Mouse (Mus musculus) forebrain, embryonic 15.5 days (tissue): ENCODE results near the gene Cabp1. TPM values are rescaled to one million over a fixed set of nuclear protein-coding genes. Genes with fewer than 3 reads are reported as not detected.
"Not testable (repeated sequence)": the region's sequence is repeated elsewhere in the genome, so short reads cannot be mapped to it uniquely, and the experiment has no call there.

Experiments
- ATAC-seq: fragments of 200-750 bp; cut with Nextera tagmentation; replicated peaks from 2 replicates; pipeline ENCODE4 v1.8.0; 2017; ENCODE audit warnings: mild to moderate bottlenecking, moderate TSS enrichment, moderate library complexity
- H3K27ac ChIP-seq: fragments of 300-500 bp; sonication (generic); replicated peaks from 2 replicates; pipeline ENCODE4 v1.5.1; 2015; ENCODE audit warnings: mild to moderate bottlenecking, inconsistent platforms
- H3K27me3 ChIP-seq: fragments of 300-500 bp; sonication (generic); 2 replicates; pipeline ENCODE4 v1.6.1; 2015; ENCODE audit warnings: inconsistent platforms
- H3K36me3 ChIP-seq: fragments of 300-500 bp; sonication (generic); 2 replicates; pipeline ENCODE4 v1.6.1; 2015; ENCODE audit warnings: mild to moderate bottlenecking, inconsistent platforms
- H3K4me1 ChIP-seq: fragments of 300-500 bp; sonication (generic); 2 replicates; pipeline ENCODE4 v1.6.1; 2015; ENCODE audit warnings: inconsistent platforms
- H3K4me2 ChIP-seq: fragments of 300-500 bp; sonication (generic); replicated peaks from 2 replicates; pipeline ENCODE4 v1.6.1; 2015; ENCODE audit warnings: mild to moderate bottlenecking, inconsistent platforms
- H3K4me3 ChIP-seq: fragments of 300-500 bp; sonication (generic); 2 replicates; pipeline ENCODE4 v1.5.1; 2015; ENCODE audit warnings: mild to moderate bottlenecking, inconsistent platforms
- H3K9ac ChIP-seq: fragments of 300-500 bp; sonication (generic); replicated peaks from 2 replicates; pipeline ENCODE4 v1.6.1; 2015; ENCODE audit warnings: mild to moderate bottlenecking, inconsistent platforms
- H3K9me3 ChIP-seq: fragments of 300-500 bp; sonication (generic); 2 replicates; pipeline ENCODE4 v1.6.1; 2016; ENCODE audit warnings: inconsistent platforms
- WGBS: fragments of 180-500 bp; shearing (Covaris S2); methylation state at CpG from one replicate; pipeline ENCODE4 v1.1.7; 2015; ENCODE audit warnings: mixed read lengths; 5-methylcytosine and 5-hydroxymethylcytosine counted together
- polyA plus RNA-seq: library from polyadenylated mRNA; unstranded; fragments of >200 nt; fragmentation: Nextera tagmentation; extraction: Ambion mirVana; gene quantifications from 2 replicates; pipeline ENCODE4 v1.2.1, GENCODE M21; 2015

Gene Cabp1
- polyA plus RNA-seq, 1 experiment from 2014 or later = 9.8 TPM

DNA sequence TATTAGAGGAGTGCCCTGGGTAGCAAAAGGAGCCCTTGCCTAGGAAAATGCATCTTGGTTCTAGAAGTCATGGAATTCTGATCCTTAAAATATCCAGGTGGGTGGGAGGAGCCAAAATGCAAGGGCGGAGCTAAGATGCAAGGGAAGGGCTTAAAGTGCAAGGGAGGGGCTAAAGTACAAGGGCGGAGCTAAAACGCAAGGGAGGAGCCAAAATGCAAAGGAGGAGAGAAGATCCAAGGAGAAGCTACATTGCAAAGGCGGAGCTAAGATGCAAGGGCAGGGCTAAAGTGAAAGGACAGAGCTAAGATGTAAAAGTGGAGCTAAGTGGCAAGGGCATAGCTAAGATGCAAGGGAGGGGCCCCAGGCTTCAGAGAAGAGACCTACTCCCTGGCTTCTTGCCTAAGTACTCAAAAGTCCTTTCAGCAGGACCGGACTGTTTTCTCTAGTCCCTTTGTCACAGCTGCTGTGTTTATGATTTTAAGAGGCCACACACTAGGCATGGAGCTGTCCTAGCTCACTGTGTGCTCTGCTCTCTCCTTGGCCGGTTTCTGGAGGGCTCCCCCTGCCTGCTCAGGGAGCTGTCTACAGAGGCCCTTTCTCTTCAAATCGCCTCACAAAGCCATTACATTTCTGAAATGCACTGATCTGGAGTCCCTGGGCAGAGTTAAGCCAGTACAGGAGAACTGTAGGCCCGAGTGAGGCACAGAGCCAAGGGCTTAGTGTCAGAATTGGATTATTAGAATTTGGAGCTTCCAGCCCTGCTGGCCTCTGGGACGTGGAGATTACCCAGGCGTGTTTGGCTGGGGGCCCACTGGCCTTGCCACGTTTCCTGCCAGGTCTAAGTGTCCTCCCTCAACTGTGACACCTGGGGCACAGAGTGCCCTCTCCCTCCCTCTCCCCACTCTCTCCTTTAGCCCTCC, 28.0 kb downstream of the Cabp1 start:
- no peak overlapping the region for H3K4me3 ChIP-seq
- no peaks in the 10 kb centered on the region for H3K9me3 ChIP-seq
- no peak for ATAC-seq
- no peaks in the 10 kb centered on the region for H3K27me3 ChIP-seq
- H3K4me1 ChIP-seq = no peaks in the 10 kb centered on the region
- H3K9ac ChIP-seq = no peak overlapping the region
- WGBS = 45% methylated on average over 11 of the region's 11 CpGs
- H3K4me2 ChIP-seq = no peak overlapping the region
- H3K27ac ChIP-seq = no peak overlapping the region
- no peaks in the 10 kb centered on the region for H3K36me3 ChIP-seq

DNA sequence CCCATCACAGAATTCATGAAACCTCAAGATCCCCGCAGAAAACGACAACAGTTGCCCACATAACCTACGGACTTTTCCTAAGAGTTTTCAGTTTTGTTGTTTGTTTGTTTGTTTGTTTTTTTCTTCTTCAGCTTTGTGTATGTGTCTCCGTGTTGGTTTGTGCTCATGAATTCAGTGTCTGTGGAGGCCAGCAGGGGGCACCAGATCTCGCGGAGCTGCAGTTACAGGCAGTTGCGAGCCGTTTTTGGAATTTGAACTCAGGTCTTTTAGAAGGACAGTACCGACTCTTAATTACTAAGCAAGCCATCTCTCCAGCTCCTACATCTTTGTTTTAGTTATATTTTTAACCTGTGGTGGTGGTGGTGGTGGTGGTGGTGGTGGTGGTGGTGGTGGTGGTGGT, 28.8 kb downstream of the Cabp1 start:
- H3K27me3 ChIP-seq = no peaks in the 10 kb centered on the region
- H3K4me1 ChIP-seq = no peaks in the 10 kb centered on the region
- H3K9me3 ChIP-seq = no peaks in the 10 kb centered on the region
- WGBS = 61% methylated on average over 9 of the region's 9 CpGs
- no peak for ATAC-seq
- H3K36me3 ChIP-seq = no peaks in the 10 kb centered on the region
- H3K9ac ChIP-seq = no peak overlapping the region
- H3K4me2 ChIP-seq = no peak overlapping the region
- no peak overlapping the region for H3K27ac ChIP-seq
- H3K4me3 ChIP-seq = no peak overlapping the region

- WGBS = 79% methylated on average over 4 of the region's 4 CpGs
- H3K27ac ChIP-seq, H3K4me1 ChIP-seq, H3K9me3 ChIP-seq, H3K36me3 ChIP-seq, H3K27me3 ChIP-seq, ATAC-seq, H3K4me2 ChIP-seq, H3K9ac ChIP-seq, H3K4me3 ChIP-seq: not testable (repeated sequence)
Measured at GRCm38 (mm10) chr5:115164446-115164845, 29.7 kb downstream of the Cabp1 start.

DNA sequence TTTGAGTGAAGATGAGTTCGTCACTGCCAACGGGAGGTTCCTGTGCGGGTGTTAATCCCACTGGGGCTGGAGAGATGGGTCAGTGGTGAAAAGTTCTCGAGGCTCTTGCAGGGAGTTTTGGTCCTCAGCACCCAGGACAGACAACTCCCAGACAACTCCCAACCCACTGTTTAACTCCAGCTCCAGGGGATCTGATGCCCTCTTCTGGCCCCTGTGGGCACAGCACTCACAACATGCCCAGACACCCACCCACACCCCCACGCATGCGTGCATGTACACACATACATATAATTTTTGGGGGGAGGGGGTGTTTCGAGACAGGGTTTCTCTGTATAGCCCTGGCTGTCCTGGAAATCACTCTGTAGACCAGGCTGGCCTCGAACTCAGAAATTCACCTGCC, 30.6 kb downstream of the Cabp1 start:
- Histone ChIP-seq H3K27me3 (no peaks in the 10 kb centered on the region), H3K27ac (no peak overlapping the region), H3K4me2 (no peak overlapping the region), H3K4me3 (no peak overlapping the region), H3K9me3 (no peaks in the 10 kb centered on the region), H3K36me3 (no peaks in the 10 kb centered on the region), H3K4me1 (peaks cover 5% of the 10 kb centered on the region; the same call in 1 of the 2 replicates), H3K9ac (no peak overlapping the region)
- no peak for ATAC-seq
- WGBS = 43% methylated on average over 8 of the region's 8 CpGs

GRCm38 (mm10) chr5:115161940-115162279, 32.3 kb downstream of the Cabp1 start:
- H3K27me3 ChIP-seq, H3K4me3 ChIP-seq, H3K4me2 ChIP-seq, H3K9ac ChIP-seq, H3K9me3 ChIP-seq, H3K27ac ChIP-seq, H3K36me3 ChIP-seq, ATAC-seq: not testable (repeated sequence)
- WGBS = 54% methylated on average over 1 of the region's 1 CpGs
- peaks cover 12% of the 10 kb centered on the region for H3K4me1 ChIP-seq

GRCm38 (mm10) chr5:115161064-115161939, 32.9 kb downstream of the Cabp1 start:
- H3K4me1 ChIP-seq = peaks cover 18% of the 10 kb centered on the region
- no peaks in the 10 kb centered on the region for H3K36me3 ChIP-seq
- H3K4me2 ChIP-seq = no peak overlapping the region
- H3K27me3 ChIP-seq = no peaks in the 10 kb centered on the region
- no peak overlapping the region for H3K9ac ChIP-seq
- H3K9me3 ChIP-seq = no peaks in the 10 kb centered on the region
- WGBS = 47% methylated on average over 13 of the region's 13 CpGs
- no peak overlapping the region for H3K27ac ChIP-seq
- H3K4me3 ChIP-seq = no peak overlapping the region
- ATAC-seq = no peak

DNA sequence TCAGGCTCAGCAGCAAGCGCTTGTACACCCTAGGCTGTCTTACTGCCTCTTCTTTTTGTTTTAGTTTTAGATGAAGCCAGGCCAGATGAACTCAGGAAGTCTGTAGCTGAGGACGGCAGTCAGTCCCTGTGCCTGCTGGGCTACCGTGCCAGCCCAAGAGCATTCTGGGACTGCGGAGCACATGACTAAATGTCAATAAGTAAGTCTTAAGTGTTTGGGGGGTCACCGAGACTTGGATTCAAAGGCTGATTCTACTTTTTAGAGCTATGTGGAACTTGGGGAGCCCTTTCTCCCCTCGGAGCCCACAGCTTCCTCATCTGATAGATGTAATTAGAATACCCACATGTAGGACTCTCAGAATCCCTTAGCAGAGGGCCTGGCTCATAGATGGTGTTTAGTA, 33.5 kb downstream of the Cabp1 start:
- Histone ChIP-seq H3K4me1 (peaks cover 25% of the 10 kb centered on the region), H3K9ac (no peak overlapping the region), H3K27me3 (no peaks in the 10 kb centered on the region), H3K9me3 (no peaks in the 10 kb centered on the region), H3K36me3 (no peaks in the 10 kb centered on the region), H3K27ac (no peak overlapping the region), H3K4me3 (no peak overlapping the region), H3K4me2 (no peak overlapping the region)
- WGBS = 79% methylated on average over 6 of the region's 6 CpGs
- ATAC-seq = no peak

- WGBS = 28% methylated on average over 12 of the region's 12 CpGs
Measured at GRCm38 (mm10) chr5:115159165-115159564, 35.0 kb downstream of the Cabp1 start.

DNA sequence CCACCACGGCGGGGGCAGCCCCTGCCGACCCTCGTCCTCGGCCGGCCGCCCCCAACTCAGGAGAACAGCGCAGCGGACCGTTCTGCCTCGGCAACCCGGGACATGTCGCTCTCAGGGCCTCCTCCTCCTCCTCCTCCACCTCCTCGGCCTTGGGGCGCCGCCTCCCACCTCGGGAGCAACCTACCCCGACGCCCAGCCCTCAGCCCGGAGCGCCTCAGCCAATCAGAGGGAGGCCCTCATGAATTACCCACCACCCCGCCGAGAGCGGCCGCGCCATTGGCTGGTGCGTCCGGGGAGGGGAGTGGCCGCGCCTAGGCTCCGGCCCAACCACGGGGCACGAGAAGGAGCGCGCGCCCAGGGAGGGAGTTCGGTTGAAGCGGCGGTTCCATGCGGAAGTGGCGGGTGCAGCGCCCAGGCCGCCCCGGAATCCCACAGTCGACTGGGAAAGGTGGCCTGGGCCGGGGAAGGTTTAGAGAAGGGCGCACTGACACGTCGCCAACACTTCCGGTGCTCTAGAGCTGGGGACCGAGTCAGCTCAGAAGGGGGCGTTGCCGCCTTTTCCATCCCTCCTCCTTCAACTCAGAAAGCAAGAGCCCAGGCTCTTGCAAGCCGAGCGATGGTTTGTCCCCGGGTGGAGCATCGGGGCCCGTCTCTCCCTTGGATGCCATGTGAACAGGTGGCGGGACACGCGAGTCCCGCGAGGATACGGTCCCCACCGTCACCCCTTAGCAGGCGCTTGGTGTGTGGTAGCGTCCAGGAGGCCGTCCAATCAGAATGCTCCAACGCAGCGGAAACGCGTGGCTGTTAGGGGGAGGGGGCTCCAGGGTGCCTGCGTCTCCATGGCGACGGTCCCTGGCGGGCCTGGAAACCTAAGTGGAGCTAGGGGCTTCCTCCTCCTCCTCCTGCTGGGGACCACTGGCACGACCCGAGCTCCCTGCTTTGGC, 35.9 kb downstream of the Cabp1 start, which contains the start of gene Mlec:
TSS of gene Mlec (minus strand) at position 140 of the 944 bp plus-strand sequence.
- Histone ChIP-seq H3K27ac (peak within 1 kb of the TSS; percentile 97), H3K36me3 (no peaks in the 10 kb centered on the region), H3K4me2 (peak within 1 kb of the TSS; percentile 93), H3K4me3 (peak within 1 kb of the TSS; percentile 83), H3K9ac (peak within 1 kb of the TSS; percentile 93), H3K4me1 (peaks cover 44% of the 10 kb centered on the region), H3K27me3 (no peaks in the 10 kb centered on the region), H3K9me3 (no peaks in the 10 kb centered on the region)
- WGBS = 0% methylated on average over 74 of the region's 78 CpGs
- ATAC-seq = peak; percentile 98

More at GRCm38 (mm10) chr5:115159165-115159564, 35.0 kb downstream of the Cabp1 start:
- H3K36me3 ChIP-seq = no peaks in the 10 kb centered on the region
- H3K4me2 ChIP-seq = peak overlapping the region; percentile 93
- H3K9ac ChIP-seq = peak overlapping the region; percentile 93
- ATAC-seq = no peak
- peaks cover 39% of the 10 kb centered on the region for H3K4me1 ChIP-seq
- peak overlapping the region; percentile 97 for H3K27ac ChIP-seq
- no peaks in the 10 kb centered on the region for H3K9me3 ChIP-seq
- H3K4me3 ChIP-seq = peak overlapping the region; percentile 83
- no peaks in the 10 kb centered on the region for H3K27me3 ChIP-seq

GRCm38 (mm10) chr5:115156933-115157589, 37.1 kb downstream of the Cabp1 start:
- H3K9me3 ChIP-seq = no peaks in the 10 kb centered on the region
- H3K4me3 ChIP-seq = peak overlapping the region; percentile 83
- no peaks in the 10 kb centered on the region for H3K36me3 ChIP-seq
- WGBS = 1% methylated on average over 26 of the region's 26 CpGs
- H3K27me3 ChIP-seq = no peaks in the 10 kb centered on the region
- peak overlapping the region; percentile 93 for H3K9ac ChIP-seq
- H3K4me2 ChIP-seq = peak overlapping the region; percentile 93
- peaks cover 44% of the 10 kb centered on the region for H3K4me1 ChIP-seq
- H3K27ac ChIP-seq = peak overlapping the region; percentile 97; the same call in 1 of the 2 replicates
- ATAC-seq = no peak

DNA sequence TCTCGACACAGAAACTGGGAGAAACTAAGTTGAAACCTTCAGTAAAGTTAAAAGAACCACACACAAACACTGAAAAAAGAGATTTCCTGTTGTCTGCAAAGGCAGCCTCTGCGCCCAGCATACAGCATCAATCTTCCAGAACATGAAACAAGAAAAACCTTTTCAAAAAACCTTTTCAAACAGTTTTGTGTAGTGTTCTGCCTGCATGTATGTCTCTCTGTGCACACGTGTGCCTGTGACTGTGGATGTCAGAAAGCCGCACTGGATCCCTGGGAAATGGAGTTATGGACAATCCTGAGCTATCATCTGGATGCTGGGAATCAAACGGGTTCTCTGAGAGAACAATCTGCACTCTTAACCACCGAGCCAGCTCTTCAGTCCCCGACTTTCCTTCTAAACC, 37.8 kb downstream of the Cabp1 start:
- Histone ChIP-seq H3K36me3 (no peaks in the 10 kb centered on the region), H3K4me2 (peak overlapping the region; percentile 93), H3K9me3 (no peaks in the 10 kb centered on the region), H3K9ac (peak overlapping the region; percentile 93; the same call in 1 of the 2 replicates), H3K4me3 (peak overlapping the region; percentile 83; the same call in 1 of the 2 replicates), H3K27ac (no peak overlapping the region), H3K27me3 (no peaks in the 10 kb centered on the region), H3K4me1 (peaks cover 44% of the 10 kb centered on the region)
- WGBS = 64% methylated on average over 7 of the region's 7 CpGs
- ATAC-seq = no peak
